Mouse (Mus musculus) 416B (cell line): ENCODE data around the gene 4930415L06Rik.

Source experiments
- DNase-seq: peaks from one replicate; pipeline ENCODE4 v3.0.0; 2011; ENCODE audit warnings: low read depth

4930415L06Rik gene

GRCm38 (mm10) chrX:89932752-89933151, at the start of gene 4930415L06Rik:
Gene 4930415L06Rik (minus strand): TSS chrX:89932852.
- DNase-seq = no peak

DNA sequence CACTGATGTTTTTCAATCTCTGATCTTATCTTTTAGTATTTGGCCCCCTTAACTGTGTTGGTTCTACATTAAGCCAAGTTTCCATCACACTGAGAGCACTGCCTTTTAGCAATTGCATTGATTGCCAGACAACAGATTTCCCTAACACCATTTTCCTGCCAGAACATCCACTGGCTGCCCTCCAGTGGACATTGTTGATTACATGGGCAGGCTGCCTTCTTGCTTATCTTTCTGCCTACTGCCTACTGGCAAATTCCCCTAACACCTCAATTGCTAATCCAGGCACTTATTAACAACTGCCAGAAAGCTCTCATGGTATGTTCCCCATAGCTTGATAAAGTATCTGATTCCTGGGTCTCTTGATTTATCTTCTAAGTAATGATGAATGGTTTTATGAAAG, 46.0 kb upstream of the 4930415L06Rik start:
- no peak for DNase-seq

DNA sequence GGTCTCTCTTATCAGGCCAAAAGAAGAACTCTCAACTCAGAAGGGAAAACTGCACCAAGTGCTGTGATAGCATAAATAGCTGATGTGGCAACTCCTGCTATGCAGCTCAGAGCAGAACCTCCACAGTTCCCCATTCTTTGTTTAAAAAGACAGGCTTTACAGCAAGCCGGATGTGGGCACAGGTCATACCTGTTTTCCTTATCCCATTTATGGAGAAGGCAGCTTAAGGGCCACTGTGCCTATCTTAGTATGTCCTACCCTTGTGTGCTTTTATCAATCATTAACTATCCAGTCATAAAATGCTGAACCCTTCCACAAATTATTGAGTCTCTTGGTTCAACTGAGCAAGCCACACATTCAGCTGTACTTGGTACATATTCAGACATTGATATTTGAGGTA, 27.8 kb downstream of the 4930415L06Rik start:
- no peak for DNase-seq
